Mouse (Mus musculus) bone marrow, adult 2 months (tissue): ENCODE results near the gene Gm20431.

Experiments
- CTCF ChIP-seq: fragments of 200-500 bp; IDR thresholded peaks from 2 replicates; pipeline ENCODE4 v1.5.1; 2011; ENCODE audit warnings: low read length, control low read depth; ENCODE audit not compliant: control insufficient read depth, insufficient read depth
- POLR2A ChIP-seq: fragments of 200-500 bp; IDR thresholded peaks from 2 replicates; pipeline ENCODE4 v1.6.1; 2011; ENCODE audit warnings: low read depth, mild to moderate bottlenecking, control low read depth, low read length, borderline replicate concordance; ENCODE audit not compliant: control insufficient read depth

DNA sequence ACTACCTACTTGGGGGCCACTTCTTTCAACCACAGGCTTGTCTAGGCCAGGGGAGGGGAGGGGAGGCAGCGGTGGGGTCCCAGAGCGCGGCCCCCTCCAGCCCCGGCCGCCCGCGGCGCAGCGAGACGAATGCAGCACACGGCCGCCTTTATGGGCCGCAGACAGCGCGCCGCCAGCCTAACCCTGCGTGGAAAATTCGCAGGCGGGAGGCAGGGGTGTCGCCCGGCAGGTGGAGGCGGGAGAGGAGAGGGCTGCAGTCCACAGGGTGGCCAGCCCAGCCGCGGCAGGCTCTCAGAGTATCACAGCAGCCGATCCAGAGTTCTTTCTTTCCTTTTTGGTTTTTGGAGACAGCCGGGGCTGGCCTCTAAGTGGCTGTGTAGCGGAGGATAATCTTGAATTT lies 101.9 kb downstream of the Gm20431 start:
- TF ChIP-seq CTCF = no peak
- TF ChIP-seq POLR2A = no peak
